Mouse (Mus musculus) left cerebral cortex, adult 11 months (tissue): ENCODE results near the gene Vmn1r163.
"Not testable (repeated sequence)": the region's sequence is repeated elsewhere in the genome, so short reads cannot be mapped to it uniquely, and the experiment has no call there.

Experiments used
- DNase-seq: peaks from one replicate; pipeline ENCODE4 v3.0.0; 2022; ENCODE audit warnings: low spot score

Gene Vmn1r163

DNA sequence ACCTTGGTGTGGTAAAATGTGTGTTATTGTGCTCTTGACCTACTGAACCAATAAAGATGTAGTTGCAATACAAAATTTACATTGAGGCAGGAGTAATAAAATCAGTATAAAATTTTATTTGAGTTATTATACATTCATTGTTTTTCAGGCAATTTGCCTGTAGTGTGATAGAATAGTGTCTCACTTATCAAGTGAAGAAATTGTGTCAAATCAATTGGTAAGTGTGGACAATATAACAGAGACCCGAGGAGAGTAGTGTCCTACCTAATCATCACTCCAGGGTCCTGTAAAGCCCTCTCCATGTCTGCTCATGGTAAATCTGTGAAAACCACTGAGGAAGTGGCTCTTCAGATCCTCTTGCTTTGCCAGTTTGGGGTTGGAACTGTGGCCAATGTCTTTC, at the start of gene Vmn1r163:
TSS of gene Vmn1r163 (plus strand) at position 301 of the 400 bp plus-strand sequence.
- not testable (repeated sequence) for DNase-seq

DNA sequence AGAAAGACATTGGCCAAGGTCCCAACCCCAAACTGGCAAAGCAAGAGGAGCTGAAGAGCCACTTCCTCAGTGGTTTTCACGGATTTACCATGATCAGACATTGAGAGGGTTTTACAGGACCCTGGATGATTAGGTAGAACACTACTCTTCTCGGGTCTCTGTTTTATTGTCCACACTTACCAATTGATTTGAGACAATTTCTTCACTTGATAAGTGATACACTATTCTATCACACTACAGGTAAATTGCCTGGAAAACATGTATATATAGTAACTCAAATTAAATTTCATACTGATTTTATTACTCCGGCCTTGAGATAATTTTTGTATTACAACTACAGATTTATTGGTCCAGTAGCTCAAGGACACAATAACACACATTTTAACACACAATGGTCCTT, 35.5 kb upstream of the Vmn1r163 start, which contains the start of gene Gm4216:
TSS of gene Gm4216 (minus strand) at position 101 of the 400 bp plus-strand sequence.
- not testable (repeated sequence) for DNase-seq

DNA sequence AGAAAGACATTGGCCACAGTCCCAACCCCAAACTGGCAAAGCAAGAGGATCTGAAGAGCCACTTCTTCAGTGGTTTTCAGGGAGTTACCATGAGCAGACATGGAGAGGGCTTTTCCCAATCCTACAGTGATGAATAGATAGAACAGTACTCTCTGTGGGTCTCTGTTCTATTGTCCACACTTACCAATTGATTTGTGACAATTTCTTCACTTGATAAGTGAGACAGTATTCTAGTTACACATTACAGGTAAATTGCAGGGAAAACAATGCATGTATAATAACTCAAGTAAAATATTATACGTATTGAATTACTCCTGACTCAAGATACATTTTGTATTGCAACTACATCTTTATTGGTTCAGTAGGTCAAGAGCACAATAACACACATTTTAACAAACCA, 12.0 kb downstream of the Vmn1r163 start, which contains the start of gene Gm8720:
TSS of gene Gm8720 (minus strand) at position 101 of the 400 bp plus-strand sequence.
- DNase-seq, result not testable (repeated sequence)
